Mouse (Mus musculus): Measurements from ENCODE around the gene Gm20521.
A peak's percentile ranks its signal among the peaks of the same experiment; 100 is the strongest.

The Gm20521 gene

GRCm38 (mm10) chr14:54883154-54884021, at the start of gene Gm20521, which contains the start of gene Bcl2l2:
Gene Gm20521, plus strand, starts transcription at chr14:54883441.
Gene Bcl2l2, plus strand, starts transcription at chr14:54883377.
- DNase-seq (ENCODE audit: low spot score): peak; percentile 63

DNA sequence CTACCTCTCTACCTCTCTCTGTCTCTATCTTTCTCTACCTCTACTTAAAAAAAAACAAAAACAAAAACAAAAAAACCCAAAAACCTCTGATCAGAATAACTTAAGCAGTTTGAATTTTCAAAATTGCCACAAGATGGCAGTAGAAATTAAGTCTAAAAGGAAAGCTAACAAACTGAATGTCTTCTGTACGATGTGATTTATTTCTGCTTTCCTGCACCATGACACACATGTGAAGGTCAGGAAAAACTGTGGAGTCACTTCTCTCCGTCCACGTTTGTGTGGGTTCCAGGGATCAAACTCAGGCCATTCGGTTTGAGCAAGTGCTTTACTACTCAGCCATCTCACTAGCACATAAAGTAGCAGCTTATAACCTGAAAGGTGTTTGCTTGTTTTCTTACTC, 39.8 kb upstream of the Gm20521 start:
- no peak for DNase-seq (ENCODE audit: low spot score)

GRCm38 (mm10) chr14:54855726-54856125, 27.5 kb upstream of the Gm20521 start:
- no peak for DNase-seq (ENCODE audit: low spot score)

- no peak for DNase-seq (ENCODE audit: low spot score)
Observed at GRCm38 (mm10) chr14:54856703-54857102, 26.5 kb upstream of the Gm20521 start.

- DNase-seq (ENCODE audit: low spot score): no peak
Observed at GRCm38 (mm10) chr14:54857891-54858290, 25.4 kb upstream of the Gm20521 start.

- DNase-seq (ENCODE audit: low spot score): peak; percentile 44
Observed at GRCm38 (mm10) chr14:54860511-54860910, 22.7 kb upstream of the Gm20521 start.

- DNase-seq (ENCODE audit: low spot score): peak; percentile 79
Observed at GRCm38 (mm10) chr14:54863501-54864312, 19.5 kb upstream of the Gm20521 start.

- no peak for DNase-seq (ENCODE audit: low spot score)
Observed at GRCm38 (mm10) chr14:54864313-54865036, 18.8 kb upstream of the Gm20521 start.

DNA sequence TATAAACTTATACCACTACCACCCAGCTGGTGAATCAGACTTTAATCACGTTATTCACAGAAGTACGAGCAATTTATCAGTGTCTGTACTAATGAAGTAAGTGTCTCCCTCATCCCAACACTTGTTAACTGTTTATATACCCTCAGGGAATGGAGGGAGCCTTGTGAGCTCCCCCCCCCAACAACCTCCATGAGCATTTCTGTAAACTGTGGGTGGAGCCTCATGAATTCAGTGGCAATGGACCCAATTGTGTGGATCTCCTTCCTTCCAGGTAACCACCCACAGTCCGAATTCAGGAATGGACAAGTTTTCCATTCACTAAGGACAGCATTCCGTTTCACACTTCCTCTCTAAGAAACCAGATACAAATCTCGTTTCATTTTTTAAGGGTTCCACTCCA, 17.6 kb upstream of the Gm20521 start:
- DNase-seq (ENCODE audit: low spot score): no peak

DNA sequence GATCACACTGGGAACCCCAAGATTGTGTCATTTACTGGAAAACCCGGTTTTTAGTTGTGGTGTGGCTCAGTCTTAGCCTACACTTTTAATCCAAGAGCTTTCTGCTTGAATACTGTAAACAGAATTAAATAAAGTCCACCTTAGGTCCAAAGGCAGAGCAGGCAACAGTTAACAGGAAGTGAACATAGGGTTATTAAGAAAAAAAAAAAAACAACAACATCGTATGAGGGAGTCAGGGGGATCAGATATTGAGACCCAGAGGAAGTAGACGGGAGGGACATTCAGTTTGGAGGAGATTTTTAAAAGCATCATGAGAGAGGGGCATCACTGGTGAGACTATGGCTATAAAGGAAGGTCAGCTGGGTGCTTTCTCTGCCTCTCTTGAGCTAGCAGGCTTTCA, 17.0 kb upstream of the Gm20521 start:
- DNase-seq (ENCODE audit: low spot score): no peak

DNA sequence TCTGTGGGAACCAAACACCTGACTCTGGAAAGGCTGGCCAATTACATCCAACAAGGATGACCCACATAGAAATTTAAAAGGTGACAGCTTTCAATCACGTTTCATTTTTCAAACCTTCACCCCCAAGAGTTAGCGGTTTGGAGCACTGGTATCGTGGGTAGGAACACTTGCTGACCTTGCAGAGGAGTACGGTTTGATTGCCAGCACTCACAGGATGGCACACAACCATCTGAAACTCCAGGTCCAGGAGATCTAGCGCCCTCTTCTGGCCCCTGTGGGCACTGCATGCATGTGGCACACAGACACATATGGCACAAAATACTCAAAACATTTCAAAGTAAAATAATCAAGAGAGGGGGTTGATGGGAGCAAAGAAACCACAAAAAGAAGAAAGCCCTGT, 16.3 kb upstream of the Gm20521 start:
- no peak for DNase-seq (ENCODE audit: low spot score)

- DNase-seq (ENCODE audit: low spot score): no peak
Observed at GRCm38 (mm10) chr14:54868026-54868425, 15.2 kb upstream of the Gm20521 start.

DNA sequence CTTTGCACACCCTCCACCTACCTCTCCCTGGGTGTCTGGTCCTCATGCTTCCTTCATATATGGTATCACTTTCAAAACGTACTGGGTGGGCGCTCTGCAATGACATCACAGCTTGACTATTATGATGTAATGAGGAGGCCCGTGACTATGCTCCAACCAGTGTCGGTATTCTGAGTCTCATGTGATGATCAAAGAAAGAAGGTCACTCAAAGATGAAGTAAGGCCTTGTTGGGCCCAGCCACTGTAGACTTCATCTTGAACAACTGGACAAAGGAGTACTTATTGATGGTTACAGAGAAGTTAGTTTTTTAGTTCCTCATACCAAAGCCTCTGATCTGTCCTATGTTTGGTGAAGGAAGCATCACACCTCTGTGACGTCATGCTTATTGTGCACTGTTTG, 12.4 kb upstream of the Gm20521 start, which contains the start of gene Homez:
Gene Homez (minus strand): TSS at position 101 of the 400 bp plus-strand sequence.
- DNase-seq (ENCODE audit: low spot score): no peak

DNA sequence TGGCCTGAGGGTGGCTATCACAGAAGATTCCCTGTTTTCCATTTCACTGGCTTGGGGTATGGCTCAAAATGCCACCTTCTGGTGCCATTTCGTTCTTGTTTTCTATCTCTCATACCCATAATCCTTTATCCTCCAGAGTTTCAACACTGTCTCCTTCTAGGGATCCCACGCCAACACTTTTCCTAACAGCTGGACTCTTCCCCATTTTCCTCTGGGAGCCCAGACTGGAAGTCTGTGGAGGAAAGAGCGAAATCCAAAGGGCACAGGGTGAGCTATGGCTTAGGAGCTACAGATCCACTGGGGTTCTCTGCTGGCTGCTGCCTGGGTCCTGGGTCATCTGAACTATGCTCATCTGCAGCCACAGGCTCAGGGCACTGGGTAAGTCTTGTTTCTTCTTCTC, 9.1 kb upstream of the Gm20521 start:
- no peak for DNase-seq (ENCODE audit: low spot score)

DNA sequence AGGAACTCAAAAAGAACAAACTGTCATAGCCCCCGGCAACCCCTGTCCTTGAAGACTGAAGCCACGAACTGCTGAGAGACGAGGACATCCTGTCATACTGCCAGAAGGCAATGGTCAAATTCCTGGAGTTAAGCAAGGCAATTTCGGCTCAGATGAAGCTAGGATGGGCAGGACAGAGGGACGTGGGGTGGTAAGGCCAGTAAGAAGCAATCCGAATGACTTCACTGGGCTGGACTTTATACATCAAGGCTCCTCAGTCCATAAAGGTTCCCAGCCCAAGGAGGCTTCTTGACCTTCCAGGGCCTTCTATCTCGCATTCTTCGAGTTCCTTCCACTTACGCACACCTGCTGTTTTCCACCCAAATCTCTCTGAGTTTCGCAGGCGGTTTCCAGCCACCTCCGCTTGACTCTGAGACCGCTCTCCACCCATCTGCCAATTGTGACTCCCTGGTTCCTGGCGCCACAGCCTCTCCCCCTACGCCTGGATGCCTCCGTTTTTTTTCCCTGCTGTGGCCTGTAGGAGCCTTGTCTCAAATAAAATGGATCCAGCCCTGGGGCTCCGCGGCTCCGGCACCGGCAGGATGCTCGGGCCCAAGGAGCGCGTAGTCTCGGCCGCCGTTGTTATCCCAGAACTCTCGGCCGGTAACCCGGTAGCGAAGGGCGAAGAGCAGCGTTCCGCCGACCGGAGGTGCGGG, 7.2 kb upstream of the Gm20521 start:
- DNase-seq (ENCODE audit: low spot score): no peak

DNA sequence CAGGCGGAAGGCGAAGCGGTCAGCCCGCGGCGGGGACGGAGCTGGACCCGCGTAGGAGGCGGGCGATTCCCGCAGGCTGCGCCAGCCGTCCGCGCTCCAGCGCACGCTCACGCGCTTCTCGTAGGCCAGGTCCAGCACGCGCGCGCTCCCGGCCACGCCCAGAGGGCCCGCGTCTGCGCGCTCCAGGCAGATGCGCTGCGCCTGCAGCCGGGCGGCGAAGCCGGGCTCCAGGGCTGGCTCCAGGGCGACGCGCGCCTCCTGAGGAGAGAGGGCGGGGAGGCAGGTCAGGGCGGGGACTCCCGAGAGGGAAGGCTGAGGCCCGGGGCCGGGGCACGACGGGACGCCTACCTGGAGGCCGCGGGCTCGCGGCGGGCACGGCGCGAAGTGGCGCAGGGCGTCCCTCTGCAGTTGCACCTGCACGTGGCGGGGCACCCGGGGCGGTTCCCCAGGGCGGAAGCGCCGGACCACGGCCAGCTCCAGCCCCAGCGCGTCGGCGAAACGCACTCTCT, 6.6 kb upstream of the Gm20521 start:
- DNase-seq (ENCODE audit: low spot score): peak; percentile 83

DNA sequence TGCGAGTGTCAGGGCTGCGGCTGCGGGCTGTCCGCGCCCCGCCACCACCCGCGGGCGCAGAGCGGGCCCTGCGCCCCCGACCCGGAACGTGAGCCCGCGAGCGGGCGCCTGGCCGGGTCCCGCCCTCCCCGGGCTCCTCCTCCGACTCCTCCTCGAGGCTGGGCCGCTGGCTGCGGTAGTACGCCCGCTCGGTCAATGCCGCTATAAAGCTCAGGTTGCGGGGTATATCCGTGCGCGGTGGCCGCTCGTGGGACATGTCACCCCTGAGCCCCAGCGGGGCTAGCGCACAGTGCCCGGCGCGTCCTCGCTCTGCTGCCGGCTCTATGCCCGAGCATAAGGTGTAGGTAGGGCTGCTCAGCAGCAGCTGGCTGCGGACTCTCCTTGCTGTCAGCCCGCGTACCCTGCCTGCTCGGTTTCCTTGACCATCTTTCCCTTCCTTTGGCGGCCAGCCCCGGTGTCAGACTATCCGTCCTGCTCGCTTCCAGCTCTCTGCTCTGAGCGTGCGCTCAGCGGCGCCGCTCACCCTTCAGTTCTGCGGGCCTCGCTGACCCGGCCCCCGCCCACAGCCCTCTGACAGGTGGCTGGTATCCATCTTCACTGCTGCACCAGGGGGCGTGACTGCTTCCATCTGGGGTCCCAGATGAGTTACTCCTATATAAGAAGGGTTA, 6.1 kb upstream of the Gm20521 start, which contains the start of gene Ppp1r3e:
Gene Ppp1r3e (minus strand): TSS at position 503 of the 668 bp plus-strand sequence.
- peak; percentile 60 for DNase-seq (ENCODE audit: low spot score)

DNA sequence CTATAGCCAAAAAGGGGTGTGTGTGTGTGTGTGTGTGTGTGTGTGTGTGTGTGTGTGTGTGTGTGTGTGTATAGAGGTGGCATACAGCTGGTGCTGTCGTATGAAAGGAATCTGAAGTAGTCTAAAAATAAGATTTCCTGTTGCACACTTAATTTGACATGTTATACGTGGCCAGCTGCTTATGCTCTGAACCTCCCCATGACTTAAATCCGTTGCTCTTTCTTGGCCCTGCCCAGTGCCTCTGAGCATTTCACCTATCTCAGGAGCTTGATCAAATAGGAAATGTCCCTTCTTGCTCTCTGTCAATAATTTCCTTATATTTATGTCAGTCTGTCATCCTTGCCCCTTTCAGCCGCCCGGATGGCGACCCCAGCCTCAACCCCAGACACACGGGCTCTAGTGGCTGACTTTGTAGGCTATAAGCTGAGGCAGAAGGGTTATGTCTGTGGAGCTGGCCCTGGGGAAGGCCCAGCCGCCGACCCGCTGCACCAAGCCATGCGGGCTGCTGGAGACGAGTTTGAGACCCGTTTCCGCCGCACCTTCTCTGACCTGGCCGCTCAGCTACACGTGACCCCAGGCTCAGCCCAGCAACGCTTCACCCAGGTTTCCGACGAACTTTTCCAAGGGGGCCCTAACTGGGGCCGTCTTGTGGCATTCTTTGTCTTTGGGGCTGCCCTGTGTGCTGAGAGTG, 926 bp downstream of the Gm20521 start:
- no peak for DNase-seq (ENCODE audit: low spot score)

GRCm38 (mm10) chr14:54885309-54885708, 2.1 kb downstream of the Gm20521 start:
- DNase-seq (ENCODE audit: low spot score): no peak

DNA sequence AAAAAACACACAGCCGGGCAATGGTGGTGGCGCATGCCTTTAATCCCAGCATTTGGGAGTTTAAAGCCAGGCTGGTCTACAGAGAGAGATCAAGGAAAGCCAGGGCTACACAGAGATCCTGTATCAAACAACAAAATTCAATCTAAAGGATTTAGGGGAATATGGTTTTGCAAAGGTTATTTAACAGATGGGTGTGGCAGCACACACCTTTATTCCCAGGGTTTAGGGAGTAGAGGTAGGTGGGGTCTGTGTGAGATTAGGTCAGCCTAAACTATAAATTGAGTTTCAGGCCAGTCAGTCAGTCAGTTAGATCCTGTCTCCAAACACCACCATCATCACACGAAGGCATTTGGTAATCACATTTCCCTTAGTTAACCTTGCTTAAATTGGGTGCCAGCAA, 9.0 kb downstream of the Gm20521 start, which contains the start of gene Pabpn1:
Gene Pabpn1 (plus strand): TSS at position 301 of the 400 bp plus-strand sequence.
- DNase-seq (ENCODE audit: low spot score): no peak

Data from ovary, postnatal 14 days (tissue).